Mouse (Mus musculus): ENCODE measurements at regions not wholly inside any gene's neighbourhood (a gene's known extent, or its start where the extent isn't known, plus 50 kb on each side); places are given as distances from the start of the nearest gene placed in this dataset.

DNA sequence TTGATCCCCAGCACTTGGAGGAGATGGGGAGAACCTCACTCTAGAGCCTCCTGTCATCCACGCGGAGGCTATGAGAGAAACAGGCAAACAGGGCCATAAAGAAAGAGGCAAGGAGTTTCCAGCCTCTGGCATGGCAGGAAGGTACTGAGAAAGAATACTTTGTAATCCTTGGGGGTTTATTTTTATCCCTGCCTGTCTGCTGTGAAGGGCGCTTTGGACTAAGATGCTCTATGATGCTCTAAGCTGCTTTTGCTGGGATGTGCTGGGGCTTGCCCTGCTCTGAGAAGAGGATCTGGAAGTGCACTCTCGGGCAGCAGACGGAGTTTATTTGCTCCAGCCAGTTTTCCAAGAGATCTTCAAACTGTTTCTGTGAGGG is 141.7 kb downstream of the Qrsl1 start:
- Histone ChIP-seq H3K4me3 (ENCODE audit: insufficient read depth, low read depth, low read length) (no peak overlapping the region), H3K27ac (ENCODE audit: insufficient read depth, low read depth, low read length) (no peak overlapping the region), H3K4me1 (ENCODE audit: control insufficient read depth, insufficient read depth, low read length) (peaks cover 12% of the 10 kb centered on the region)
- WGBS: 69% methylated on average over 5 of the region's 5 CpGs
- TF ChIP-seq CTCF (IDR thresholded peaks at IDR 0.05; ENCODE audit: insufficient read depth, low read depth, low read length): no peak
- no peak for TF ChIP-seq POLR2A (IDR thresholded peaks at IDR 0.05; ENCODE audit: insufficient read depth, low read depth, low read length)

DNA sequence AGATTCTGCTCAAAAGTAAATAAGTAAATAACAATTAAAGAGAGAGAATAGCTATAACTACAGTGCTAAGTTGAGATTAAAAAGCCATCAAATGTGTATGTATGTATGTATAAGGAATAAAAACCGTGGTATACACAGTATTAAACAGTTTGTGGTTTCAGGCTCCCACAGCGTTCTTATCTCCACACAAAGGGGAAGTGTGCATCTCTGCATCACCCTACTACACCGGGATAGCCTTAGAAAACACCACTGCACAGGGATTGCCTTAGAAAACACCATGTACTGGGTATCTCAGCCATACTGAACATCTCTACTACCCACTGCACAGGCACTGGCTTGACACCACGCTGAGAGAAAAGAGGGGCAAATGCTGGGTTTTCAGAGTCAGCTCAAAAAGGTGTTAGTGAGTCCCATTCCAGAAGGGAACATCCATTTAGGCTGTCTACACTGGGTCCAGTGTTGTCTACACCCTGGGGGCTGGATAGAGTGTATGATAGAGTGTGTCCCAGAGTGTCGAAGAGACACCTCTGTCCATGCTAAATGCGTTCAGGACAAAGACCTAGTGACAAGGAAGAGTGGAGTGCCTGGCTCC is 139.5 kb downstream of the Qrsl1 start:
- no peak overlapping the region for H3K27ac ChIP-seq (ENCODE audit: insufficient read depth, low read depth, low read length)
- H3K4me1 ChIP-seq (ENCODE audit: control insufficient read depth, insufficient read depth, low read length): peaks cover 12% of the 10 kb centered on the region
- no peak for TF ChIP-seq POLR2A (IDR thresholded peaks at IDR 0.05; ENCODE audit: insufficient read depth, low read depth, low read length)
- TF ChIP-seq CTCF (IDR thresholded peaks at IDR 0.05; ENCODE audit: insufficient read depth, low read depth, low read length): no peak
- no peak overlapping the region for H3K4me3 ChIP-seq (ENCODE audit: insufficient read depth, low read depth, low read length)
- 87% methylated on average over 6 of the region's 6 CpGs for WGBS

DNA sequence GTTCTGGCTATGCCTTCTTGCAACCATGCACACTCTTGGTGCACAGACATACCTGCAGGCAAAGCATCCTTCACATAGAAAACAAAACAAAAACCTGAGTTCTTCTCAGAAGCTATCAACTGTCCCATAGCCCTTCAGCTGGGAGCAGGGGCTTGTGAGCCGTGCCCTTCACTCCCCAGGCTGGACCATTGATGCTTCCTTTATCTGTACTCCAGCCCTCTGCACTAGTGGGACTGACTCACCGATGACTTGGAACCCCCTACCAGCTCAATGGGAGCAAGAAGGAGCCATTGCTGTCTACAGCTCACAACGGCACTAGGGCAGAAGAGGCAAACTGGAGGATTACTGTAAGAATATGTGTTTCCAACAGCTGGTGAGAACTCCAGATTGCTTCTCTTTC is 137.0 kb downstream of the Qrsl1 start:
- Histone ChIP-seq H3K27ac (ENCODE audit: insufficient read depth, low read depth, low read length) (no peak overlapping the region), H3K4me1 (ENCODE audit: control insufficient read depth, insufficient read depth, low read length) (peaks cover 7% of the 10 kb centered on the region; the same call in 1 of the 2 replicates), H3K4me3 (ENCODE audit: insufficient read depth, low read depth, low read length) (no peak overlapping the region)
- no peak for TF ChIP-seq POLR2A (IDR thresholded peaks at IDR 0.05; ENCODE audit: insufficient read depth, low read depth, low read length)
- no peak for TF ChIP-seq CTCF (IDR thresholded peaks at IDR 0.05; ENCODE audit: insufficient read depth, low read depth, low read length)
- WGBS: 94% methylated on average over 3 of the region's 3 CpGs

DNA sequence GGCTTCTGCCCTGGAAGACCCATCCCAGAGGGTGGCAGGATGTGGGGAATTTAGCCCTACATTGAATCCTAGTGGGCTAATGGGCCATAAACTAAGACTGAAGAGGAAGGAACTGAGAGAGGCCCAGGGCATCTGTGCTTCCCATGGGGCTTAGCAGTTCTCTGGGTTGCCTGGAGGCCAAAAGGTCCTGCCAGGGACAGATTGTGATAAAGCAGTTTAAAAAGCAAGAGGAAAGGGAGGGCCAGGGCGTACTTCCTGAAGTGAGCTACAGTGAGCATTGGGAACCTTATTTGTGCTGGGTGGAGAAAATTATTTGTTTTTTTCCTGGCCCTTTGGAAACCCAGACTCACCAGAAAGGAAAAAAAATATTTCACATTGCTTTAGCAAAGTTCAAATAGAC is 136.3 kb downstream of the Qrsl1 start:
- Histone ChIP-seq H3K4me1 (ENCODE audit: control insufficient read depth, insufficient read depth, low read length) (peaks cover under 1% of the 10 kb centered on the region; the same call in 1 of the 2 replicates), H3K27ac (ENCODE audit: insufficient read depth, low read depth, low read length) (no peak overlapping the region), H3K4me3 (ENCODE audit: insufficient read depth, low read depth, low read length) (no peak overlapping the region)
- TF ChIP-seq POLR2A (IDR thresholded peaks at IDR 0.05; ENCODE audit: insufficient read depth, low read depth, low read length) (no peak), CTCF (IDR thresholded peaks at IDR 0.05; ENCODE audit: insufficient read depth, low read depth, low read length) (no peak)
- WGBS: 94% methylated on average over 1 of the region's 1 CpGs

DNA sequence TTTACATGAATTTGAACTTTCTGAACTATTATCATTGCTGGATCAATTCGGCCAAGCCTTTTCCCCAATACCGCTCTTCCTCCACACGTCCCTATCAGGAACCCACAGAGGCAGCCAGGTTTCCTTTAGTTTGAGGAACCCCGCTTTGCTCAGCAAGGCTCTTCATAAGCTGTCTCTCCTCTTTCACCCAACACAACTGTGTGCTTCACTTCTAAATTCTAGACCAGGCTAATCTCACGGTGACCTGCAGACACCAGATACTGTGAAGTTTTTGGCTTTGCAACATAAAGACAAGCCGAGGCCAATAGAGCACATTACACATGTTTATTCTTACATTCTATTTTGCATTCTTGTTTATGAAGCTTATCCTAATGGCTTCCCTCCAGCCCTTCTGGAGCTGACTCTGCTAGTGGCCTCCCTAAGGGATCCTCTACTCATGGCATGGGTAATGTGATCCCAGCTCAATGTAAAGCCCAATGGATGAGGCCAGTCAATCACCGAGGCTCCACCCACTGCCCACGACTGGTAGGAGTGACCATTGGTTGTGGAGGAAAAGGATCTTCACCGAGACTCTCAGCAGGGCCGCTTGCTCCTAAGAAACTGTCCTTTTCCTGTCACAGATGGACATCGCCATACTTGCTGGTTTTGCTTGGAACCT is 135.6 kb downstream of the Qrsl1 start:
- no peak for TF ChIP-seq POLR2A (IDR thresholded peaks at IDR 0.05; ENCODE audit: insufficient read depth, low read depth, low read length)
- no peak for TF ChIP-seq CTCF (IDR thresholded peaks at IDR 0.05; ENCODE audit: insufficient read depth, low read depth, low read length)
- H3K4me3 ChIP-seq (ENCODE audit: insufficient read depth, low read depth, low read length): no peak overlapping the region
- H3K27ac ChIP-seq (ENCODE audit: insufficient read depth, low read depth, low read length): no peak overlapping the region
- 84% methylated on average over 11 of the region's 11 CpGs for WGBS
- H3K4me1 ChIP-seq (ENCODE audit: control insufficient read depth, insufficient read depth, low read length): no peaks in the 10 kb centered on the region

DNA sequence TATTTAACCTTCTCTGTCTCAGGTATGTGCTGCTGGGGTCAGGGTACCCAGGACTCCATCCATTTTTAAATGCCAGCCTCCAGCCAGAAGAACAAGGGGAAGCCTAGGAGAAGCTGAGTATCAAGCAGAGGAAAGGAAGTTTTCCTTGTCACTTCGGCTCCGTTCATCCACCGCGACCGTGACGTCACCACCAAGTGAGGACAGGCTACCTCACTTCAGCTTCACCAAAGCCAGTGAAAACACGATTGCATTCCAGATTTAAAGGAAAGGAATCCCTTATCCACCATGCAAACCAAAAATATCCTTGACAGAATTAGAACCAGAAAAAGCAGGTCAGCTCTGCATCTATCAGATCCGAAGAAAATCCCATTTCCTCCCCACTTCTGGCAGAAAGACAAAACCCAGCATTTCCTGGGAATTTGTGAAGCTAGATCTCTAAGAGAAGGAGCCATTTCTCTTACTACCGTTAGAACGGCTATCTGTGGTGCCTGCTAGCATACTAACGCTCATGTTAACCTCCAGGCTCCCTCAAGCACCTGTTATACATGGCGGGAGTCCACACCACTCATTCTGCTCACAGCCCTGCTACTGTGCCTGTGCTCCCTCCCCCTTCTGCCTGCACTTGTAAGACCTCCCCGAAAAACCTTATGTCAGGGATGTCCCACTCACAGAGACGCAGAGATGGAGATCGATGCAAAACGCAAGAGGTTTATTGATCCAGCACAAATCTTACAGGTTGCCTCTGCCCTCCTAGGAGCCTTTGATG is 133.4 kb downstream of the Qrsl1 start:
- Histone ChIP-seq H3K4me3 (ENCODE audit: insufficient read depth, low read depth, low read length) (no peak overlapping the region), H3K4me1 (ENCODE audit: control insufficient read depth, insufficient read depth, low read length) (no peaks in the 10 kb centered on the region), H3K27ac (ENCODE audit: insufficient read depth, low read depth, low read length) (no peak overlapping the region)
- WGBS: 86% methylated on average over 16 of the region's 16 CpGs
- TF ChIP-seq CTCF (IDR thresholded peaks at IDR 0.05; ENCODE audit: insufficient read depth, low read depth, low read length): no peak
- TF ChIP-seq POLR2A (IDR thresholded peaks at IDR 0.05; ENCODE audit: insufficient read depth, low read depth, low read length): no peak

DNA sequence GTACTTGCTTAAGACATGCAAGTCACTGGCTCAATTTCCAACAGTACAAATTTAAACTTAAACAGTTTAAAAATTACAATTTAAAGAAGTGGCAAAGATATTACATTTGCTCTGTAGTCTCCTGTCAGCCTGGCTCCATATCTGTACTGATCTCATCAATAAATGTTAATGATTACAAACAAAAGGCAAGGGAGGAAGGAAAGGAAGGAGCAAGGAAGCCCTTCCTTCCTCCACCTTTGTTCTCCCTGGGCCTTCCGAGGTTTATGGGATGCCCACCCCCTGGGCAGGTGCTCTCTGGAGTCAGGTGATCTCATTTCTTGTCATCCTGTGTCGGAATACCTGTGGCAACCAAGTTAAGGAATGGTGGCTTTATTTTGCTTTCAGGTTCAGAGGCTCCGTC is 132.5 kb downstream of the Qrsl1 start:
- 84% methylated on average over 3 of the region's 3 CpGs for WGBS
- Histone ChIP-seq H3K4me3 (ENCODE audit: insufficient read depth, low read depth, low read length) (no peak overlapping the region), H3K27ac (ENCODE audit: insufficient read depth, low read depth, low read length) (no peak overlapping the region), H3K4me1 (ENCODE audit: control insufficient read depth, insufficient read depth, low read length) (no peaks in the 10 kb centered on the region)
- TF ChIP-seq CTCF (IDR thresholded peaks at IDR 0.05; ENCODE audit: insufficient read depth, low read depth, low read length) (no peak), POLR2A (IDR thresholded peaks at IDR 0.05; ENCODE audit: insufficient read depth, low read depth, low read length) (no peak)

DNA sequence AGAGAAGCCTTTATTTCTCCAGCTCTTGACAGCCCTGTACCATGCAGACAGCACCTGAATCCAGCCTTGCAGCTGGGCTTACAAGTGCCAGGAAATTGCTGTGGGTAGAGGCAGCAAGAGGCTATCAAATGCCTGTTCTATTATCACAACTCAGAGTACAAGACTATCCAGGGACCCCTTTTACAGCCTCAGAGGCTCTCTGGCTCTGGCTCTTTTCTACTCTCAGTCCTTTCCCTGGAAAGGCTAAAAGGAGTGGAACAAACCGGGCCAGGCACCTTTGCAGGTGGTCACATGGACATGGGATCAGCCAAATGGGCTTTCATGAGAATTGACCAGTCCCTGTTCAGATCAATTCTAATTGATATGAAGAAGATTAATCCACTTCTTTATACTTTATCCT is 125.7 kb downstream of the Qrsl1 start:
- no peak for TF ChIP-seq POLR2A (IDR thresholded peaks at IDR 0.05; ENCODE audit: insufficient read depth, low read depth, low read length)
- TF ChIP-seq CTCF (IDR thresholded peaks at IDR 0.05; ENCODE audit: insufficient read depth, low read depth, low read length): no peak
- H3K4me3 ChIP-seq (ENCODE audit: insufficient read depth, low read depth, low read length): no peak overlapping the region
- 74% methylated on average over 1 of the region's 1 CpGs for WGBS
- H3K4me1 ChIP-seq (ENCODE audit: control insufficient read depth, insufficient read depth, low read length): peaks cover 7% of the 10 kb centered on the region; the same call in 1 of the 2 replicates
- H3K27ac ChIP-seq (ENCODE audit: insufficient read depth, low read depth, low read length): no peak overlapping the region
